Mouse (Mus musculus) liver, postnatal 0 days (tissue): Measurements from ENCODE around the gene Pf4.

Source experiments
- CTCF ChIP-seq: sonication (generic); IDR thresholded peaks from 2 replicates; pipeline ENCODE4 v1.5.1; 2016; ENCODE audit warnings: antibody characterized with exemption, low read depth
- EP300 ChIP-seq: IDR thresholded peaks from 2 replicates; pipeline ENCODE4 v1.6.1; 2016; ENCODE audit warnings: antibody characterized with exemption, low read depth, mild to moderate bottlenecking

- TF ChIP-seq CTCF (no peak), EP300 (no peak)
Measured at GRCm38 (mm10) chr5:90771369-90771768, 866 bp upstream of the Pf4 start.
